Mouse (Mus musculus) embryonic fibroblast, embryonic 13.5 days (primary cell): ENCODE measurements around the gene Ikzf3.

Experiments
- CTCF ChIP-seq: IDR thresholded peaks from 2 replicates; pipeline ENCODE4 v1.5.1; 2011; ENCODE audit warnings: mild to moderate bottlenecking, control low read depth, low read length, moderate library complexity, borderline replicate concordance; ENCODE audit not compliant: insufficient read depth
- POLR2A ChIP-seq: IDR thresholded peaks from 2 replicates; pipeline ENCODE4 v1.6.1; 2011; ENCODE audit warnings: low read depth, mild to moderate bottlenecking, control low read depth, low read length, moderate library complexity

GRCm38 (mm10) chr11:98469761-98470714, 75.8 kb downstream of the Ikzf3 start:
- TF ChIP-seq CTCF (no peak), POLR2A (no peak)
